Mouse (Mus musculus) cerebellum, adult 9-10 months (tissue): ENCODE results near the gene Nog.

Experiments
- DNase-seq: peaks from one replicate; pipeline ENCODE4 v3.0.0; 2022

The Nog gene

DNA sequence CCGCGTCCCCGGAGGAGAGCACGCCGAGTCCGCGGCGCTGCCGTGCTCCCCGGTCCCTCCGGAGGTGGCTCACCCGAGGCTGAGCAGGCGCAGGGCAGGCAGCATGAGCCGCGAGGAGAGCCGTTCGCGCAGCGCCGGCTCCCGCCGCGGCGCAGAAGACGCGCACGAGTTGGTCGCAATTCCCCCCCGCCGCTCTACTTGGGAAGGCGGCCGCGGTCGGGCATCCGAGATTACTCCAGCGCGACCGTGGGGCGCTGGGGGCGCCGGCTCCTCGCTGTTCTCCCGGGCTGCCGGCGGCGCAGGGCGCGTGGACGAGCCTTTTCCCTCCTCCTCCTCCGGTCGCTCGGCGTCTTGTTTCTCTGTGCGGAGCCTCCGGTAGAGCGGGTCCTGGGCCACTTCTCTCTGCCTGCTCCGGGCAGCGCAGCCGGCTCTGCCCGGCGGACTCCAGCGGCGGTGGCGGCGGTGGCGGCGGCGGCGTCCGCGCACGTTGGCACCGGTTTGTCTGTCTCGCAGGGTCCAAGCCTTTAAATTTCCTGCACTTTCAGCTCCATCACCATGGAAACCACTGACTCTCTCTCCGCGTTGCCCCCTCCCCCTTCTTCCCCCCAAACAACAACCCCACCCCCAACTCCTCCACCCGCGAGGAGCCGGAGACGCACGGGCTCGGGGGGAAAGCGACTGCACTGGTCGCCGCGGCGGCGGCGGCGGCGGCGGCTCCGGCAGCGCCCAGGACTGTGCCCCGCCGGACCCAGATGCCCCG, at the start of gene Nog:
TSS of gene Nog (minus strand) at position 277 of the 760 bp plus-strand sequence.
- DNase-seq: peak; percentile 6

- no peak for DNase-seq
These were observed 38.1 kb upstream of the Nog start for GRCm38 (mm10) chr11:89340238-89340637.

DNA sequence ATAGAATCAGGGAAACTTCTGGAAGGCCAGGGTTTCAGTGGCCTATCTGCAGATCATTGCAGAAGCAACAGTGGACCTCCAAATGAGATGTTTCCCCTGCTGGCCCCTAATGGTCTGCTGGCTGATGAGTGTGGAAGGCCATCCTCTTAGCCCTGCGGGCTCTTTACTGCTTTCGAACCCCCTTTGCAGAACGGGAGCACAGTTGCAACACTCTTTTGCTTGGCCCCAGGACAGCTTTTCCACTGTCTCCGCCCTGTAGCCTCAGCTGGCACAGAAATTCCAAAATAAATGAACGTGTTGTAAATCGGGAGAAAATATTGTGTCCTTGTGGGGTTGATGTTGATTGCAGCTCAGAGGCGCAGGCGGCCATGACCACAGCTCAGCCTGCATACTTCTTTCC, 37.7 kb upstream of the Nog start:
- DNase-seq: no peak

GRCm38 (mm10) chr11:89337910-89338309, 35.8 kb upstream of the Nog start:
- no peak for DNase-seq

DNA sequence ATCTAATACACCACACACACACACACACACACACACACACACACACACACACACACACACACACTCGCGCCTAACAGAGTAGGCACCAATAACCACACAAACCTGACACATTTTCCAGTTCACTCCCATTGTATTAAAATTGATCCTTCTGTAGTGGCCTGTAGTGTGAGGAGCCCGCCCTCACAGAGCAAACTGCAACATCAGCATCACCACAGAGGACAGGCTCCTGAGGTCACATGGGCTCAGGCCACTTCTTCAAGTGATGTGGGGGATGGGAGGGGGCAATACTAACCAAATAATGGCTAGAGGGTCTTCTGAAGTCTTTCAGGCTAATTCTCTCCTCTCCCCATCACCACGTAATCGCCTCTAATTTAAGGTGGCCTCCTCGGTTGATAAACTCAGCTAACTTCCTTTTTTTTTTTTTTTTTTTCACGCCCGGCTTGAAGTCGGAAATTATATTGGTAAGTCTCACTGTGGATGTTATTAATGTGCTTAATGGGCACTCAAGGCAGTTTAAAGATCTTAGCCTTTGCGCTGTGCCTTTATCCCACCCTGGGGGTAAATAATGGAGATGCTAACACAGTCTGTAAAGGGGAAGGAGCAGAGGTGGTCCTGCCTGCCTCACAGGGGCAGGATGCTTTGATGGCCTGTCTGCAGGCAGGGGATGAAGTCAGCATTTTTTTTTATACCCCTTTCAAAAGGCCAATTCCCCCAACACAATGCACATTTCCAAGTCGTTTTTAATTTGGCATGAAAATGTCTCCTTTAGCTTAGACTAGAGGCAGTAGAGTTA, 25.2 kb upstream of the Nog start:
- DNase-seq: no peak

DNA sequence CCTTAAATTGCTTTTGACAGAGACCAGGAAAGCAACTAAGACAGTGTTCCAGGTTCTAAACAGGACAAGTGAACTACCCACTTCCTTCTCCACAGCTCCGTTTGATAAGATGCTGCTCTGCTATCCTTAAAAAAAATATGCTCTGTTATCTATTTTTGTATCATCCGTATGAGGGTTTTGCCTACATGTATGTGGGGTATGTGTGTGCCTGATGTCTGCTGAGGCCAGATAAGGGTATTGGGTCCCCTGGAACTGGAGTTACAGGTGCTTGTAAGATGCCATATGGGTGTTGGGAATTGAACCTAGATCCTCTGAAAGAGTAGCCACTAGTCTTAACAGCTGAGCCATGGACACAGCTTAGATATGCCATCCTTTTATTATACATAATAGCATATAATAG, 19.6 kb upstream of the Nog start:
- no peak for DNase-seq

DNA sequence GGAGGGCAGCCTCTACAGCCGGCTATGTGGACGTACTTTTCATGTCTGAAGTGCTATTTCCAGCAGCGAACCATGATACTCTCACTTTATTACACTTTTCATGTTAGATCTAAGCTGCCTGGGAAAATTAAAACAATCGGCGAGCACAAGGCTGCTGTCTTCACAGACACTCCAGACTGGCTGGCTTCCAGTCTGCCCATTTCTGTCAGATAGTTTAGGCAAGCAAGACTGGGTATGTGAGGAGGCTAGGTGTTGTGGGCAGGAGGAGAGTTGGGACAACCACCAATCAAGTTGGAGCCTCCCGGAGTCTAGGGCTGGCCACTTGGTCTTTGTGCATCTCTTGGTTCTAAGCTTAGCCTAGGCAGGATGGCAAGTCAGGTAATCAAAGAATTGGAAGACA, 17.5 kb upstream of the Nog start:
- DNase-seq: no peak

DNA sequence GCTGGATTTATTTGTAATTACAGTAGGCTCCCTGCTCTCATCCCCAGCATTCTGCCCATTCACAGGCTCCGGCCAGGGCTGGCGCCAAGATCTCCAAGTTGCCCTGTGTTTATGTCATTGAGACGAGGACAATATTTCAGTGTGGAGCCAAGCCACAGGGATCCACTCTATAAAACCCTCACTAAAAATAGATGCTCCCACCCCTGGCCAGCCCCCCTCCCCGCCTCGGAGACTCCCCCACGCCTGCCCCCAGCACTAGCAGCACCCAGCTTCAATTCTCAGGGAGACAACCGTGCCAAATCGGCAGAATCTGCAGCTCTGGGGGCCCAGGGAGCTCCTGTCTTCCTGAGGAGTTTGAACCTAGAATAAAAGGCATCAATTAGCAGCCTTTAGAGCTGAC, 16.2 kb upstream of the Nog start:
- DNase-seq: no peak

GRCm38 (mm10) chr11:89317757-89318156, 15.6 kb upstream of the Nog start:
- no peak for DNase-seq

GRCm38 (mm10) chr11:89314374-89314773, 12.2 kb upstream of the Nog start:
- DNase-seq: no peak

DNA sequence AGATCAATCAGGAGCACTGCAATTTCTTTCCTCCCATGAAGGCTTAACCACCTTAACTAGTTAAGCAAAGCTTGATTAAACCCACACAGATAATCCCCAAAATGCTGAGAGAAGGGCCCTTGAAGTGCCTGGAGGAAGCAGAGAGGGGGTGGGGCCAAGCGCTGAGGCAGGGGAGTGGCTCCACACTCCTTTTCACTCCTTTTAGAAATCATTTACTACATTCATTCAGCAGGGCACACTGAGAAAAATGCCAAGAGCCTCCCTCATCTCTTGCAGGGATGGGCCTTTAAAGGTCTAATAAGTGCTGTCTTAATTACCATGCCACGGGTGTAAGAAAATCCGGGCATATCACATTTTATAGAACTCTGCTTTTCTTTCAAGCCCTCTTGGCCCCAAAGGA, 10.2 kb upstream of the Nog start:
- DNase-seq: no peak

DNA sequence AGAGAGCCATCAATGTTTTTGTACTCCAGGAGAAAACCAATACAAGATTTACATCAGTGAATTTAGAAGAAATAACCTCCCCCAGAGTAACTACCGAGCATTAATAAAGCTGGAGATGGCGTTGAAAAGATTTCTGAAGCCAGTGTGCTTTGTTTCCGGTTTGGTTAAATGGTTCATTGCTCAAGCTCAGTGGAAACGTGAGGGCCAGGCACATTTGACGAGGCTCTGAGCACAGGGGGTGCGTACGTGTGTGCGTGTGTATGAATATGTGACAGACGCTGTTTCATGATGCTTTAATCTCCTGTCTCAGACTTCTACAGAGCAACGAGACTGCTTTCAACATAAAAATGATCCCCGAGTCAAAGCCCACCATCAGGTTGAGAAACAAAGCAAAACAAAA, 8.1 kb upstream of the Nog start:
- DNase-seq: no peak

- DNase-seq: peak; percentile 80
These were observed 1.3 kb upstream of the Nog start for GRCm38 (mm10) chr11:89303421-89303820.

GRCm38 (mm10) chr11:89302816-89303180, 666 bp upstream of the Nog start:
- DNase-seq: peak; percentile 9

GRCm38 (mm10) chr11:89301331-89302055, 639 bp downstream of the Nog start:
- no peak for DNase-seq

- DNase-seq: no peak
These were observed 2.1 kb downstream of the Nog start for GRCm38 (mm10) chr11:89299784-89300775.

DNA sequence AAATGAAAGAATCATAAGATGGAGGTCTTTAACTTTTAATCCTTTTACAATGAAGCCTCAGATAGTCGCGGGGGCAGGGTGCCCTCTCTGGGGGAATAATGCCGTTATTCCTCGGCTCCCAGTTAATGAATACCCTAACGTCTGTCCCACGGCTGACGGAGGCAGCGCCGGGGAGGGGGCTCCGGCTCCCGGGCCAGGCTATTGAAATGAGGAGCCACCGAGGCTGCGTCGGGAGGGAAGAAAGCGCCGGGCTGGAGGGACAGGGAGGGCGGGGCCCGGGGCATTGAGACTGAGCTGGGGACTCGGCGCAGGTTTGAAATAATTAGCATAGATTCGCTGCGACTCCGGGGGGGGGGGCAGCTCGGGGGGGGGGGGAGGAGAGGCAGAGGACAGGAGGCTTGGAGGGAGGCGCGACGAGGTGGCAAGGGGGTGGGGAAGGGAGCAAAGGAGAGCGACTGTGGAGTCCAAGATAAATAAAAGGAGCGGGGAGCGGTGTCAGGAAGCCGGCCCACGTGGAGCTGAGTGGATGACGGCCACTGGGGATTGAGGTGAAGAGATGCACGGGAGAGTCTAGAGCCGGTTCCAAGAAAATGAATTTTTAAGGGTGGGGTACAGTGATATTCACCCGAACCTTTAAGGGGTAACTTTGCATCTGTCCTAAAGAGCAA, 2.9 kb downstream of the Nog start:
- no peak for DNase-seq

DNA sequence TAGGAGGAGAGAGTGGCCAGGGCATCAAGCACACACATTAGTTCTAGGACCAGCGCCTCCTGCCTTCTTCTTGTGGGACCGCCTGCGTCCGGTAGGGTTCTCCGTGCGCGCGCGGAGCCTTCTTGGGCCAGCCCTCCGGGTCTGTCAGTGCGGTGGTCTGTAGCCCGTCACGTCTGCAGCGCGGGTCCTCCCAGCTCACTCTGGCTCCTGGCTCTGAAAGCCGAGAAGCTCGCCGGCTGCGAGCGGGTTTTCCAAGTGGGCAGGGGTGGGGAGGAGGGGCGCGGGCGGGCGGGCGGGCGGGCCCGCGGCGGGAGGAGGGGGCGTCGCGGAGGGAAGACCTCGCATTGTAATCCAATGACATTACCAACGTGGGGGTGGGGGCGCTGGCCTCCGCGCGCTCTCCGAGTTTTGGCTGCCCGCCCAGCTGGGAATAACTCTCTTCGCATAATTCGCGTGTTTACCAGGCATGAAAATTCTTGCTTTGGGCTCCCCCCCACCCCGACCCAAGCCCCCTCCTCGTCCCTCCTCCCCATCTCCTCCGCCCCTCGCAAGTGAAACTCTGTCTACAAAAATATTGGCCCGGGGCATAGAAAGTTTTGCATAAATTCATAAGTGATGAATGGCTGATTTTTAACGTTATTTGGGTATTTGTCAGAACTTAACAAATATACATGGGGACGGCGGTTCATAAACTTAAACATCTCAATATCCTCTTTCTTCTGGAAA, 3.7 kb downstream of the Nog start:
- DNase-seq: no peak

DNA sequence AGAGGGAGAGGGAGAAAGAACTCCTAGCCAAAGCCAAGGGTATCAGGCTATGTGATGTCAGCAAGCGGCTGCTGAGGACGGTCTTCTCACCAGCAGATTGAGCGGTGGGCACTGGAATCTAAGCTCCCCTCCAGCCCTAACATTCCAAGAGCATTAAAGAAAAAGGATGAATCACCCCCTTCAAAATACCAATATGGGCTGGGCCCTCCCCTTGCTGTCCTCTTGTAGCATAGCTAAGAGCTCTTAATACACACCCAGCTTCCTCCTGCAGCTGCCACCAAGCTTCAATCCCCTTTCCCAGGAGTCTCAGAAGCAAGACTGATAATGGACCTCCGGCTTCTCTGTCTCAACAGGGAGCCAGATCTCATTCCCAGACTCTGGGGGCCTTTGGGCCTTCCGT, 4.6 kb downstream of the Nog start:
- DNase-seq: no peak

DNA sequence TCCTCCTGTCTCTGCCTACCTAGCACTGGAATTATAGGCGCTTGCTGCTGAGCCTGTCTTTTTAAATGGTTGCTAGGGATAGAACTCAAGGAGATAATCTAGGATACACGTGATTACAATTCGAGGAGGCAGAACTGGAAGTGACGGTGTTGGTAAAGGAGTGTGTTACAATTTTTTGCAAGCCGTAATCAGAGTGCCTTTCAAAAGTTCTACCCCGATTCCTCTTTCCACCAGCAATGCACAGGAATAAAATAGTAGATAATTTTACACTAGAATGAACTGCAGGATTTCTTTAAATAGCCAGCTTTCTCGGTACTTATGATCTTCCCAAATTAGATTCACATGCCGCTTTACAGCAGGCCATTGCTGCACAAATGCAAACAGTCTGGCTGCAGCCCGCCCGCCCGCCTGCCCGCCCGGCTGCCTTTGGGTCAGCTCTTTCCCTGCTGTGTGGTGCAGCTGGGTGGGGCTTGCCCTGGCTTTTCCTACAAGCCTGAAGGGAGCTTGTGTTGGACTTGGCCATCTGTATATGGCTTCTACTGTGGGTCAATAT, 32.2 kb downstream of the Nog start:
- DNase-seq: no peak

DNA sequence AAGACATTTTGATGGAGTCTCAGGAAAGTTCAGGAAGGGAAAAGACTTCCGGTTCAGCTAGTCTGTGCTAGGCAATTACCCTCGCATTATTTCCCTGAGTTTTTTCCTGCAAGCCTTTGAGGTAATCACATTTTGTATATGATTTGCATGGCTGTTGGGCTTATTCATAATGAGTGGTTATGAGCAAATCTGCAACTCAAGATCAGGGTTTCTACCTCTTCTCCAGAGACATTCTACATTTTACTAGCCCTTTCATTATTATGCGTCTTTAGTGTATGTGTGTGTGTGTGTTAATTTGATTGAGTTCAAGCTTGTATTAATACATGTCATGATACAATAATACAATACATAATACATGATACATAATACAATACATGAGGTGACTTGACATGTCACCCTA, 34.6 kb downstream of the Nog start:
- DNase-seq: no peak
